Mouse (Mus musculus) hindbrain, embryonic 14.5 days (tissue): Measurements from ENCODE around the gene Slc19a3. TPM values are rescaled to one million over a fixed set of nuclear protein-coding genes. Genes with fewer than 3 reads are reported as not detected.

Experiments used
- polyA plus RNA-seq: library from polyadenylated mRNA; unstranded; fragments of >200 nt; fragmentation: Nextera tagmentation; extraction: Ambion mirVana; gene quantifications from 2 replicates; pipeline ENCODE4 v1.2.1, GENCODE M21; 2014

Gene Slc19a3
- polyA plus RNA-seq, 1 experiment from 2014 or later = 0.98 TPM

Other genes starting within 250 kb of the Slc19a3 start
- gene Agfg1, start 199.0 kb downstream of the Slc19a3 start, polyA plus RNA-seq = 42.9 and 46.4 TPM in 2 replicates
- gene A030005L19Rik, start 125.1 kb downstream of the Slc19a3 start, polyA plus RNA-seq = not detected in 2 replicates
- gene A030014E15Rik, start 113.5 kb downstream of the Slc19a3 start, polyA plus RNA-seq = not detected in 2 replicates
- not detected in 2 replicates for gene Gm6217, start 107.0 kb downstream of the Slc19a3 start, polyA plus RNA-seq
- not detected in 2 replicates for gene A030003K21Rik, start 95.1 kb downstream of the Slc19a3 start, polyA plus RNA-seq
- gene Gm7544, start 82.4 kb downstream of the Slc19a3 start, polyA plus RNA-seq = not detected in 2 replicates
- gene Gm47955, start 78.2 kb downstream of the Slc19a3 start, polyA plus RNA-seq = not detected in 2 replicates
- gene Gm47959, start 37.9 kb downstream of the Slc19a3 start, polyA plus RNA-seq = not detected in 2 replicates
- not detected in 2 replicates for gene Krtap28-10, start 4.0 kb upstream of the Slc19a3 start, polyA plus RNA-seq
- not detected in 2 replicates for gene Gm47969, start 6.5 kb upstream of the Slc19a3 start, polyA plus RNA-seq
- gene A030005K14Rik, start 20.9 kb upstream of the Slc19a3 start, polyA plus RNA-seq = not detected in 2 replicates
- gene Krtap28-13, start 22.5 kb upstream of the Slc19a3 start, polyA plus RNA-seq = not detected in 2 replicates
- gene Ccl20, start 78.3 kb upstream of the Slc19a3 start, polyA plus RNA-seq = not detected in 2 replicates
- 1.2 and 2.0 TPM in 2 replicates for gene Daw1, start 121.3 kb upstream of the Slc19a3 start, polyA plus RNA-seq